Mouse (Mus musculus) hindbrain, embryonic 13.5 days (tissue): ENCODE data around the gene Gpr25. TPM values are rescaled to one million over a fixed set of nuclear protein-coding genes. Genes with fewer than 3 reads are reported as not detected.

Experiments
- ATAC-seq: fragments of 200-750 bp; cut with Nextera tagmentation; 2 replicates; pipeline ENCODE4 v1.8.0; 2017; ENCODE audit warnings: moderate TSS enrichment; ENCODE audit not compliant: low FRiP score
- H3K27ac ChIP-seq: fragments of 300-500 bp; sonication (generic); 2 replicates; pipeline ENCODE4 v1.5.1; 2015; ENCODE audit warnings: inconsistent platforms, mild to moderate bottlenecking, moderate library complexity
- H3K27me3 ChIP-seq: fragments of 300-500 bp; sonication (generic); 2 replicates; pipeline ENCODE4 v1.6.1; 2015; ENCODE audit warnings: mild to moderate bottlenecking, inconsistent platforms
- H3K36me3 ChIP-seq: fragments of 300-500 bp; sonication (generic); 2 replicates; pipeline ENCODE4 v1.6.1; 2015; ENCODE audit warnings: mild to moderate bottlenecking, inconsistent platforms
- H3K4me1 ChIP-seq: fragments of 300-500 bp; sonication (generic); replicated peaks from 2 replicates; pipeline ENCODE4 v1.6.1; 2015; ENCODE audit warnings: inconsistent platforms
- H3K4me2 ChIP-seq: fragments of 300-500 bp; sonication (generic); 2 replicates; pipeline ENCODE4 v1.6.1; 2015; ENCODE audit warnings: inconsistent platforms, mild to moderate bottlenecking, moderate library complexity
- H3K4me3 ChIP-seq: fragments of 300-500 bp; sonication (generic); 2 replicates; pipeline ENCODE4 v1.5.1; 2015; ENCODE audit warnings: mild to moderate bottlenecking, inconsistent platforms
- H3K9ac ChIP-seq: fragments of 300-500 bp; sonication (generic); 2 replicates; pipeline ENCODE4 v1.6.1; 2015; ENCODE audit warnings: mild to moderate bottlenecking, inconsistent platforms
- H3K9me3 ChIP-seq: fragments of 300-500 bp; sonication (generic); 2 replicates; pipeline ENCODE4 v1.6.1; 2016; ENCODE audit warnings: inconsistent platforms
- WGBS: fragments of 180-500 bp; shearing (Covaris S2); methylation state at CpG from one replicate; pipeline ENCODE4 v1.1.7; 2015; 5-methylcytosine and 5-hydroxymethylcytosine counted together
- polyA plus RNA-seq: library from polyadenylated mRNA; unstranded; fragments of >200 nt; fragmentation: Nextera tagmentation; extraction: Ambion mirVana; gene quantifications from 2 replicates; pipeline ENCODE4 v1.2.1, GENCODE M21; 2015

Gpr25 gene
- 0.16 and 0.26 TPM in 2 replicates for polyA plus RNA-seq

DNA sequence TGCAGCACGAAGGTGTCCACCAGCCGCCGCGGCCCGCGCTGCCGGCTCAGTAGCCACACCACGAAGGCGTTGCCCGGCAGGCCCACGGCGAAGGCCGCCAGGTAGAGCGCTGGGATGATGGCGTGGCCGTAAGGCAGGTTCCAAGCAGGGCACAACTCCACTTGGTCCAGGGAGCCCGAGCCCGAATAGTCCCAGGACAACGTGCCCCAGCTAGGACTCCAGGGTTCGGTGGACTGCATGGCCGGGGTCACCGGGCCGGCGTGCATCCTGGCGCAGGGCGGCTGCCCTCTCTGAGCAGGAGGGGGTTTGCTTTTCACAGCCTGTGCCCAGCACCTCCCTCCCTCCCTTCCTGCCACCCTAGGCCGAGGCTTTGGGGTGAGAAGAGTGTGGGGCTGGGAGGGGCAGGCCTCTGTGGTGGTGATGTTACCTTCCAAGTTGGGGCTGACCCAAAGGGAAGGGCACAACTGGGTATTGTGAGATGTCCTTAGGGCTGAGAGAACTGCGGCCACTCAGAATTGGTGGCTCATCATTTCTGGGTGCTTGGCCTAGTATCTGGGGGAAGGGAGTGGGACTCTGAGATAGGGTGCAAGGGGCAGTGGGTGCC, at the start of gene Gpr25:
Gene Gpr25 (minus strand): TSS at position 239 of the 604 bp plus-strand sequence.
- ATAC-seq = peak; percentile 30; the same call in 1 of the 2 replicates
- 7% methylated on average over 28 of the region's 28 CpGs for WGBS

DNA sequence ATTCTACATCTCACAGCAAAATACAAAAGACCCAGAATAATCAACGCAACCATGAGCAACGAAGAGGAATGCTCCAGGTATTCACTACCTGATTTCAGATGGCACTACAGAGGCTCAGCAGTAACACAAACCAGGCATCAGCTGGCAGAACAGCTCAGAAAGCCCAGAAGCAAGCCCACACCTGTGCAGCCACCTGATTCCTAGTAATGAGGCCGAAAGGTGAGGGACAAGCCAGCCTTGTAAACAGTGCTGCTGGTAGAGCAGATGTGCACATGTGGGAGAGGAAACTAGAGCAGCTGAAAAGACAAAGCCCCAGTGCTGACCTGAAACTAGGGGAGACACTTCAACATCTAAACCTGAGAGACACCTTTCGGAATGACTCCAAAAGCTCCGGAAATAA, 48.5 kb upstream of the Gpr25 start:
- Histone ChIP-seq H3K9ac (no peak overlapping the region), H3K4me2 (no peak overlapping the region), H3K4me3 (no peak overlapping the region), H3K27ac (no peak overlapping the region), H3K36me3 (no peaks in the 10 kb centered on the region), H3K9me3 (no peaks in the 10 kb centered on the region), H3K27me3 (no peaks in the 10 kb centered on the region), H3K4me1 (peaks cover 18% of the 10 kb centered on the region)
- WGBS = 93% methylated on average over 5 of the region's 5 CpGs
- ATAC-seq = 0 out of 2 replicates have a peak, but pooled peaks have one; percentile 63

More for the DNA sequence above, at the start of gene Gpr25:
- peak within 1 kb of the TSS; percentile 57 for H3K4me3 ChIP-seq
- peak within 1 kb of the TSS; percentile 80 for H3K9ac ChIP-seq
- H3K4me2 ChIP-seq = peak within 1 kb of the TSS; percentile 92
- no peaks in the 10 kb centered on the region for H3K36me3 ChIP-seq
- peak within 1 kb of the TSS; percentile 69 for H3K27ac ChIP-seq
- no peaks in the 10 kb centered on the region for H3K9me3 ChIP-seq
- peaks cover 65% of the 10 kb centered on the region for H3K27me3 ChIP-seq
- H3K4me1 ChIP-seq = peaks cover 20% of the 10 kb centered on the region

DNA sequence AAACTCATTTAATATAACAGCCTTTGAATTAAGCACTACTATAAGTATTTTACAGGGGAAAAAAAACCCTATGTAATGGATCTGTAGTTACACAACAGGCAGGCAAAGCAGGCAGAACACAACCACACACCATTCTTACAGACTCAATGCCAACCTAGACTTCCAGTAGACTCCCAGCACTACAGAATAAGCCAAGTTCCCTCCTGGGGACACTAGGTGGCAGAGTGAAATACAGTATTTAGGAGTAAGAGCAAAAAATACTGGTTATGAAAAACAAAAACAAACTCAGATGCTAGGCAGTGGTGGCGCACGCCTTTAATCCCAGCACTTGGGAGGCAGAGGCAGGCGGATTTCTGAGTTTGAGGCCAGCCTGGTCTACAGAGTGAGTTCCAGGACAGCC, 45.8 kb upstream of the Gpr25 start:
- Histone ChIP-seq H3K27ac (no peak overlapping the region), H3K27me3 (no peaks in the 10 kb centered on the region), H3K4me3 (no peak overlapping the region), H3K4me1 (peaks cover 16% of the 10 kb centered on the region), H3K9me3 (no peaks in the 10 kb centered on the region), H3K36me3 (peaks cover 13% of the 10 kb centered on the region), H3K9ac (no peak overlapping the region), H3K4me2 (no peak overlapping the region)
- 90% methylated on average over 3 of the region's 3 CpGs for WGBS
- no peak for ATAC-seq

DNA sequence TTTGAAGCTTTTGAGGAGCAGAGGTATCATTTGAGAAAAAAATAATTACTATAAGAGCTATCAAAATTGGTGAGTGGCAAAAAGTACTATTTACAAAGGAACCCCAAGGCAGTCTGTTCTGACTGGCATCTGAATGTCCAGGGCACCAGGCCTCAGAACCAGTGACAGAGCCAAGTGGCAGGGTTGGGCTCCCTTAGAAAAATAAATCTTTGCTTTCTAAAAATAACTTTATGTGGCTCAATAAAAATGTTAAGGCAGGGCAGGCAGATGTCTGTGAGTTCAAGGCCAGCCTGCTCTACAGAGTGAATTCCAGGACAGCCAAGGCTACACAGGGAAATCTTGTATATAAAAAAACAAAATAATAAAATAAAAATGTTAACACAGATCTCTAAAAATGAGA, 33.3 kb upstream of the Gpr25 start:
- Histone ChIP-seq H3K36me3 (peaks cover 2% of the 10 kb centered on the region; the same call in 1 of the 2 replicates), H3K27me3 (no peaks in the 10 kb centered on the region), H3K9ac (no peak overlapping the region), H3K27ac (no peak overlapping the region), H3K4me3 (no peak overlapping the region), H3K4me2 (no peak overlapping the region), H3K9me3 (no peaks in the 10 kb centered on the region), H3K4me1 (no peaks in the 10 kb centered on the region)
- ATAC-seq = no peak

DNA sequence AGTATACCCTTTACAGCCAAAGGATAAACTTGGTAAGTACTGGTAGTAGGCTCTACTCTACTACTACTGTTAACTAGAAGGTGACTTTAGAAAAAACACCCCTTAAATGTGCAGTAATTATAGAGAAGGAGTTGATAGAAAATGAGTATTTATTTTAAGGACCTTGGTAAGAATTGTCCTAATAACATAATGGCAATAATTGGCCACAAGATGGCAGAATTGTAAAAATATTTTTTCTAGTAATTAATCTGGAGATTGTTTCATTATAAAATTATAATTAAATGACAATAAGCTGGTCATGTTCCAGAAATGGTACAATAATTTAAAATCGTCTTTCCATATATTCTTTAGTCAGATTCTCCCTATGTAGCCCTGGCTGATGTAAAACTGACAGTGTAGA, 29.1 kb upstream of the Gpr25 start:
- peaks cover 15% of the 10 kb centered on the region for H3K36me3 ChIP-seq
- no peak for ATAC-seq
- H3K4me3 ChIP-seq = no peak overlapping the region
- no peak overlapping the region for H3K9ac ChIP-seq
- H3K9me3 ChIP-seq = no peaks in the 10 kb centered on the region
- H3K27ac ChIP-seq = no peak overlapping the region
- 76% methylated on average over 1 of the region's 1 CpGs for WGBS
- no peak overlapping the region for H3K4me2 ChIP-seq
- no peaks in the 10 kb centered on the region for H3K27me3 ChIP-seq
- no peaks in the 10 kb centered on the region for H3K4me1 ChIP-seq

DNA sequence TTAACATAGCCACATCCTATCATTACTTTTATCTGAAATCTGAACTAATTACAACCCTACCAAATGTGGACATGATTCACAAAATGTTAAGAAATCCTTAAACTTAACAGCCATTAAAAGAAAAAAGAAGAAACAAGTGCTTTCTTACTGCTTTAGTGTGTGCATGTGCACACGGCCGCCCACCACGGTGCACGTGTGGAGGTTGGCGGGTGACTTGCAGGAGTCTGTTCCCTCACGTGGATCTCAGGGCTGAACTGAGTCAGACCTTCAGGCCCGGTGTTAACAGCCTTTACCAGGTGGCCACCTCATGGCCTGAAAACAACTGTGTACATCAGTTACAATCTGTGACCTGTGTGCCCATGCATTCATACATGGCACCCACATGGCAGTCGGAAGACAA, 16.7 kb upstream of the Gpr25 start:
- Histone ChIP-seq H3K9me3 (no peaks in the 10 kb centered on the region), H3K4me1 (no peaks in the 10 kb centered on the region), H3K9ac (no peak overlapping the region), H3K27me3 (no peaks in the 10 kb centered on the region), H3K27ac (no peak overlapping the region), H3K36me3 (peaks cover 91% of the 10 kb centered on the region), H3K4me2 (no peak overlapping the region), H3K4me3 (no peak overlapping the region)
- WGBS = 92% methylated on average over 8 of the region's 8 CpGs
- no peak for ATAC-seq

DNA sequence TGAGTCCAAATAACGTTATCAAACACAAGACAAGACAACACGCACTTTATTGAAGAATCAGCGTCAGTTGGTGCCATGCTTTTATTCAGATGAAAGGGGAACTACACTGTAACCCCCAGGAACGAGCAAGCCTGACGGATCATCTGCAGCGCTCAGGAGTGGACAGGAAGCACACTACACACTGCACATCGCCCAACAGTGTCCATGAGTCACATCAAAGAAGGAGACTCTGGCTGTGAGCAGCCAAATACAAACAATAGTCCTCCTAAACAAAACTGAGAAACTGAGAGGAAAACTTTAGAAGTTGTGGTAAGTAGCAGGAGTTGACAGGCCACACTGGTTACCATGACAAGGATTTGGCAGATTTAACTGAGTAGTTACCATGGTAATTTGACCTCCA, 7.6 kb upstream of the Gpr25 start:
- 82% methylated on average over 7 of the region's 7 CpGs for WGBS
- H3K27me3 ChIP-seq = peaks cover 3% of the 10 kb centered on the region; the same call in 1 of the 2 replicates
- no peak overlapping the region for H3K27ac ChIP-seq
- H3K9ac ChIP-seq = no peak overlapping the region
- H3K4me1 ChIP-seq = no peaks in the 10 kb centered on the region
- H3K4me3 ChIP-seq = no peak overlapping the region
- peaks cover 46% of the 10 kb centered on the region for H3K36me3 ChIP-seq
- ATAC-seq = no peak
- no peak overlapping the region for H3K4me2 ChIP-seq
- H3K9me3 ChIP-seq = no peaks in the 10 kb centered on the region

DNA sequence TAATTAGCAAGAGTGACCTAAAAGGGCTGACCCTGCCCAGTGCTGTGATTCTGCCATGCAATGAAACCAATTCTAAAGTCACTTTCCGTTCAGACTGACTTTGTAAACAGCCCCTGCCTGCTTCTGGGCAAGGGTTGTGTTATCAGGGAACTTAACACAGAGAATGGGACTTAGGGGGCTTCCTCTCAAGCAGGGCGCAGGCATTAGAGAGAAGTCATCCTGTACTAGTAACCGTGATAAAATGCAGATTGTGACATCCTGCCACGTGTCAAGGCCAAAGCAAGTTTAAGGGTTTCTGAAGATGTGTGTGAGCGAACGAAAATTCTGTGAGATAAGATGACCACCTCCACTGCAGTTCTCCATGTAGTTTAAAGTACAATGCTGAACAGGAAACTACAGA, 5.5 kb upstream of the Gpr25 start:
- Histone ChIP-seq H3K9me3 (no peaks in the 10 kb centered on the region), H3K36me3 (peaks cover 25% of the 10 kb centered on the region), H3K27me3 (peaks cover 20% of the 10 kb centered on the region), H3K4me3 (no peak overlapping the region), H3K4me2 (no peak overlapping the region), H3K27ac (no peak overlapping the region), H3K9ac (no peak overlapping the region), H3K4me1 (peaks cover under 1% of the 10 kb centered on the region; the same call in 1 of the 2 replicates)
- no peak for ATAC-seq
- WGBS = 77% methylated on average over 6 of the region's 6 CpGs

DNA sequence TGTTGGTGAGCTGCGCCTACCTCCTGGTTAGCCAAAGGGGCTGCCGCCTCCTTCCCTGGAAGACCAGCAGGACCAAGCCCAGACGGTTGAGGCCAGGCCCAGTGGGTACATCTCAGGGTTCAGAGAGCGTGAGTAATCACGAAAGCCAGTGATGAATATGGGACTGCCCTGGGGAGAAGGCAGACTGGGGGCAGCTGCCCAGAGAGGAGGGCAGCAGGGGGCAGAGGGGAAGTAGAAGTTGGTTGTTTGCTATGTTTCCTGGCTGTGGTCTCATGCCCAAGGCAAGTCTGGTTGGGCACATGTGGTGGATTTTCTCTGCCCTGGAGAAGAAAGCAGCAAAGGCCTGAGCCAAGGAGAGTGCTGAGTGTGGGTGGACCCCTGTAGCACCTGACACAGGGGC, 2.7 kb upstream of the Gpr25 start:
- no peaks in the 10 kb centered on the region for H3K9me3 ChIP-seq
- peaks cover 19% of the 10 kb centered on the region for H3K4me1 ChIP-seq
- H3K27me3 ChIP-seq = peaks cover 48% of the 10 kb centered on the region
- H3K36me3 ChIP-seq = peaks cover 8% of the 10 kb centered on the region
- no peak overlapping the region for H3K4me2 ChIP-seq
- no peak for ATAC-seq
- H3K4me3 ChIP-seq = no peak overlapping the region
- no peak overlapping the region for H3K9ac ChIP-seq
- H3K27ac ChIP-seq = no peak overlapping the region
- WGBS = 69% methylated on average over 5 of the region's 5 CpGs

DNA sequence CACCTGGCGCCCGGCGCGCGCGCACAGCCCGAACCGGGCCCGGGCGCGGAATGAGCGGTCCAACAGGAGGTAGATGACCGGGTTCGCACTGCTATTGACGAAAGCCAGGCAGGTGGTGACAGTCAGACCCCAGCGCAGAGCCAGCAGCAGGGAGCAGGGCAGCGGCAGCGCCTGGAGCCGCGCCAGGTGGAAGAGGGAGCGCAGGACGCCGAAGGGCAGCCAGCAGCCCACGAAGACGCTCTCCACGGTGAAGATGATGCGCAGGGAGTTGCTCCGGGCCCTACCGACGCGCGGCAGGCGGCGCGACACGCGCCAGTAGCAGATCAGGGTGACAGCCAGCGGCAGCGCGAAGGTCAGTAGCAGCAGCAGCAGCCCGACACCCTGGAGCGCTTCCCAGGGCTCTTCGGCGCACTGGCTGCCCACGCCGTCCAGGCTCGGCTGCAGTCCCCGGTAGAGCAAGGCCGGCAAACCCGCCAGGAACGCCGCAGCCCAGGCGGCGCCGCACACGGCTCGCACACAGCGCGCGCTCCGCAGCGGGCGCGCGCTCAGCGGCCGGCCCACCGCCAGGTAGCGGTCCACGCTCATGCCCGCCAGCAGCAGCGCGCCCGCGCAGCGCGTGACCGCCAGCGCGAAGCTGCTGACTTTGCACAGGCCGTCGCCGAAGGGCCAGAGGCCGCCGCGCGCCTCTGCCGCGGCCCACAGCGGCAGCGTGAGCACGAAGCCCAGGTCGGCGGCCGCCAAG, 609 bp downstream of the Gpr25 start:
- H3K9me3 ChIP-seq = no peaks in the 10 kb centered on the region
- peaks cover 67% of the 10 kb centered on the region for H3K27me3 ChIP-seq
- H3K4me1 ChIP-seq = peaks cover 25% of the 10 kb centered on the region
- peak overlapping the region; percentile 92 for H3K4me2 ChIP-seq
- peak overlapping the region; percentile 80 for H3K9ac ChIP-seq
- H3K27ac ChIP-seq = peak overlapping the region; percentile 69
- peak overlapping the region; percentile 57 for H3K4me3 ChIP-seq
- under 1% methylated on average over 89 of the region's 95 CpGs for WGBS
- no peaks in the 10 kb centered on the region for H3K36me3 ChIP-seq
- ATAC-seq = peak; percentile 83

DNA sequence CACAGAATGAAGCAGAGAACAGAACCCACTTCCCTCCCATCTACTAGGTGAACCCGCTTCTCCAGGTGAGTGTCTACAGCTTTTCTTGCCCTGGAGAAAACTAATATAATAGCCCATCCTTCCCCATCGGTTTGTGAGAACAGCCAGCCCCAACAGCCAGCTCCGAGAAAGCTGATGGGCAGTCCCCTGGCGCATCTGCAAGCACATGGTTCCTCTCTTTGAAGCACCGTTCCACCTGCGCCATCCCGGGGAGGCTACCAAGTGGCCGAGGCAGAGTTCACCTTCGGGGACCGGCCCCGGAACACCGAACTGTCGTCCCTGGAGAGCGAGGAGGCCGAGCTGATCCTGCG, 1.2 kb downstream of the Gpr25 start:
- peak; percentile 8; the same call in 1 of the 2 replicates for ATAC-seq
- H3K27me3 ChIP-seq = peaks cover 67% of the 10 kb centered on the region
- peak overlapping the region; percentile 57 for H3K4me3 ChIP-seq
- no peaks in the 10 kb centered on the region for H3K36me3 ChIP-seq
- peaks cover 25% of the 10 kb centered on the region for H3K4me1 ChIP-seq
- H3K9ac ChIP-seq = peak overlapping the region; percentile 80
- H3K27ac ChIP-seq = no peak overlapping the region
- peak overlapping the region; percentile 92 for H3K4me2 ChIP-seq
- 4% methylated on average over 16 of the region's 16 CpGs for WGBS
- no peaks in the 10 kb centered on the region for H3K9me3 ChIP-seq

DNA sequence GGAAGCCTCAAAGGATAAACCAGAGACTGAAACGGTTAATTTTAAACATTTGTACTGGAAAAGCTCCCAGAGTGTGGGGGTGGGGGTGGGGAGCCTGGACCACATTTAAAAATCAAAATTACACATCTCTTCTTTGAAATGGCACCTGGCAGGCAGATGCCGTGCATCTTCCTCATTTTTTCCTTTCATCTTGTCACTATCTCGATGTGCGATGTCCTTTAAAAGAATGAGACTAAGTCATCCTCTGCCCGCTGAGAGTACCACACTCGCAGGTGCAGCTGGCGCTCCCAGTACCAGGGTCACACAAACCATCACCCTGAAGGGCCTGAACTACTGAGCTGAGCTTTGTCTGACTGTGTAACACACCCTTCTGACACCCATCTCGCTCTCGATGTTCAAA, 2.2 kb downstream of the Gpr25 start:
- Histone ChIP-seq H3K4me2 (no peak overlapping the region), H3K4me1 (peaks cover 25% of the 10 kb centered on the region), H3K4me3 (no peak overlapping the region), H3K27ac (no peak overlapping the region), H3K9me3 (no peaks in the 10 kb centered on the region), H3K9ac (no peak overlapping the region), H3K36me3 (no peaks in the 10 kb centered on the region), H3K27me3 (peaks cover 70% of the 10 kb centered on the region)
- WGBS = 80% methylated on average over 9 of the region's 9 CpGs
- ATAC-seq = no peak

DNA sequence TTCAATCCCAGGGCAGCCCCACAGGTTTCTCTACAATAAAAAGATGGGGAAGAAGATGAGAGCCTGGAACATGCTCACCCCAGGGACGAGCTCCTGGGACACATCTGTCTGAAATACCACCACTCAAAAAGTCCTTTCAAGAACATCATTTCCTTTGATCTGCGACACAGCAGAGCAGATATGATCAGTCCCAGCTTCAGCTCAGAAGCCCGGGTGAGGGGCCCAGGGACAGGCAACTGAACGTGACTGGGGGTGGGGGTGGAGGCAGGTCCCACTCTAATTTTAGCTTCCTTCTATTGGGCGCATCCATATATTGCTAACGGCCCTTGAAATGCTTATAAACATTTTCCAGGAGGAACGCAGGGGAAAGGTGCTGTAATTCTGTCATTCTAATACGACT, 5.0 kb downstream of the Gpr25 start:
- H3K4me2 ChIP-seq = no peak overlapping the region
- H3K4me1 ChIP-seq = peaks cover 20% of the 10 kb centered on the region
- H3K9ac ChIP-seq = no peak overlapping the region
- H3K4me3 ChIP-seq = no peak overlapping the region
- 41% methylated on average over 8 of the region's 8 CpGs for WGBS
- no peak overlapping the region for H3K27ac ChIP-seq
- no peak for ATAC-seq
- no peaks in the 10 kb centered on the region for H3K36me3 ChIP-seq
- no peaks in the 10 kb centered on the region for H3K9me3 ChIP-seq
- H3K27me3 ChIP-seq = peaks cover 45% of the 10 kb centered on the region
